Mouse (Mus musculus): ENCODE results near the gene Jam3.

GRCm38 (mm10) chr9:27146826-27147225 is 8.4 kb downstream of the Jam3 start:
- TF ChIP-seq CTCF (IDR thresholded peaks at IDR 0.05; ENCODE audit: extremely low read depth, insufficient read depth, insufficient read length, insufficient replicate concordance), result no peak
- TF ChIP-seq POLR2A (IDR thresholded peaks at IDR 0.05; ENCODE audit: low read depth, low read length), result no peak
